Mouse (Mus musculus) neural tube, embryonic 15.5 days (tissue): ENCODE measurements at regions not wholly inside any gene's neighbourhood (a gene's known extent, or its start where the extent isn't known, plus 50 kb on each side); places are given as distances from the start of the nearest gene placed in this dataset.

Experiments used
- ATAC-seq: fragments of 200-750 bp; cut with Nextera tagmentation; 2 replicates; pipeline ENCODE4 v1.8.0; 2017; ENCODE audit warnings: mild to moderate bottlenecking, moderate TSS enrichment, moderate library complexity; ENCODE audit not compliant: low FRiP score
- H3K27ac ChIP-seq: fragments of 300-500 bp; sonication (generic); replicated peaks from 2 replicates; pipeline ENCODE4 v1.5.1; 2015; ENCODE audit warnings: mild to moderate bottlenecking, inconsistent platforms
- H3K27me3 ChIP-seq: fragments of 300-500 bp; sonication (generic); replicated peaks from 2 replicates; pipeline ENCODE4 v1.6.1; 2015; ENCODE audit warnings: inconsistent platforms
- H3K36me3 ChIP-seq: fragments of 300-500 bp; sonication (generic); 2 replicates; pipeline ENCODE4 v1.6.1; 2015; ENCODE audit warnings: inconsistent platforms
- H3K4me1 ChIP-seq: fragments of 300-500 bp; sonication (generic); 2 replicates; pipeline ENCODE4 v1.6.1; 2015; ENCODE audit warnings: inconsistent platforms
- H3K4me2 ChIP-seq: fragments of 300-500 bp; sonication (generic); 2 replicates; pipeline ENCODE4 v1.6.1; 2015; ENCODE audit warnings: inconsistent platforms, mild to moderate bottlenecking, moderate library complexity
- H3K4me3 ChIP-seq: fragments of 300-500 bp; sonication (generic); replicated peaks from 2 replicates; pipeline ENCODE4 v1.5.1; 2015; ENCODE audit warnings: mild to moderate bottlenecking, inconsistent platforms
- H3K9ac ChIP-seq: fragments of 300-500 bp; sonication (generic); replicated peaks from 2 replicates; pipeline ENCODE4 v1.6.1; 2015; ENCODE audit warnings: mild to moderate bottlenecking, inconsistent platforms
- H3K9me3 ChIP-seq: fragments of 300-500 bp; sonication (generic); replicated peaks from 2 replicates; pipeline ENCODE4 v1.6.1; 2016; ENCODE audit warnings: inconsistent platforms
- WGBS: fragments of 180-500 bp; shearing (Covaris S2); methylation state at CpG from one replicate; pipeline ENCODE4 v1.1.7; 2015; ENCODE audit warnings: mixed read lengths; 5-methylcytosine and 5-hydroxymethylcytosine counted together

DNA sequence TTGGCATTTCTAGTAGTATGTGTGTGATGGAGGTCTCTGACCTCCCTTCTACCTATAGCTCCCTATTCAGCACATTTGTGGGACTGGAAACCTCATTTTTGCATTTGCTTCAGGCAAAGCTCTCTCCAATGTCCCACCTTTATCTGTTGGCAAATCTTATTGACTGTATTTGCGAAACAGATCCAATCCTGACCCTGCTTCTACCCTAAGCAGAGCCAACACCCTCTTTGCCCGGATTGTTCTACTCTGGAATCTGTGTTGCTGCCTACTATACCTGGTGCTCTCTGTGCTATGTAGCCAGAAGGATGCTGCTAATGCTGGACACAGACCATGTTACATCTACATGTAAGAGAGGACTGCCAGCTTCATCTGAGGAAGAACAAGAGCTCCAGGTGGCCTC, 133.3 kb upstream of the Irf2bp2 start:
- WGBS = 98% methylated on average over 2 of the region's 2 CpGs
- ATAC-seq = no peak
- Histone ChIP-seq H3K36me3 (no peaks in the 10 kb centered on the region), H3K9me3 (no peaks in the 10 kb centered on the region), H3K27me3 (no peaks in the 10 kb centered on the region), H3K27ac (no peak overlapping the region), H3K9ac (no peak overlapping the region), H3K4me1 (peaks cover 5% of the 10 kb centered on the region; the same call in 1 of the 2 replicates), H3K4me2 (no peak overlapping the region), H3K4me3 (no peak overlapping the region)

DNA sequence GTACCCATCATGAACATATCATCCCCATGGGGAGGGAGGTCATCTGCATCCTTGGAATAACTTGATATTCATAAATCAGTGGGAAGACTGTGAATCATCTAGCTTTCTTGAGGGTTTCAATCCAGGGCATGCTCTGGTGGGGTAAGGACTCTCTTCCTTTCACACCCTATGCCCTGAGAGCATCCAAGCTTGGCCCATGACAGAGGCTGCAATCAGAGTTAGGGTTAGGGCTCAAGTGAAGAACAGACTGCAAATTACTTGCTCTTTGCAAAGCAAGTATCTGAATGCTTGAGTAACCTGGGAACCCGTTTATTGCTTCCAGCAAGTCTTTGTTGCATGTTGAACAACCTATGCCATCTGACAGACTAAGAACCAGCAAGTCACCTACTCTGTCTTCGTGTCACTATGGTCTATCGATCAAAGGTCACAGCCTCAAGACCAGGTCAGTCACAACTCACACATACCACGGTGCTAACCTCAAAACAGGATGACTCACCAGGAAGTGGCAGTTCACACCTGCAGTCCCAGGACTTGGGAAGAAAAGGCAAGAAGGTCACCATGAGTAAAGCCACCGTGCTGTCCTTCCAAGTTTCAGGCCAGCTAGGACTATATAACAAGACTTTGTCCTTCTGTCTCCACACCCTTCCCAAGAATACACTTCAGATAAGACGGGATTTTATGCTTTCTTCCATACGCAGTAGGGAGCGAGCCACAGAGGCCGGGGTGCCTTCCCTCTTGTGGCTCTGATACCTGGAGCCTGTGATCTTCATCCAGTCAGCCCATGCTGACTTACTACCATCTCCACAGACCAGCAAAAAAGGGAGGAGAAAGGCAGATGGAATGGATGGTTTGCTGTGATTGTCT, 129.7 kb upstream of the Irf2bp2 start:
- peaks cover 10% of the 10 kb centered on the region; the same call in 1 of the 2 replicates for H3K4me1 ChIP-seq
- no peak for ATAC-seq
- no peak overlapping the region for H3K4me3 ChIP-seq
- H3K36me3 ChIP-seq = no peaks in the 10 kb centered on the region
- H3K9ac ChIP-seq = no peak overlapping the region
- no peak overlapping the region for H3K4me2 ChIP-seq
- no peaks in the 10 kb centered on the region for H3K9me3 ChIP-seq
- H3K27me3 ChIP-seq = no peaks in the 10 kb centered on the region
- WGBS = 88% methylated on average over 9 of the region's 9 CpGs
- H3K27ac ChIP-seq = no peak overlapping the region

DNA sequence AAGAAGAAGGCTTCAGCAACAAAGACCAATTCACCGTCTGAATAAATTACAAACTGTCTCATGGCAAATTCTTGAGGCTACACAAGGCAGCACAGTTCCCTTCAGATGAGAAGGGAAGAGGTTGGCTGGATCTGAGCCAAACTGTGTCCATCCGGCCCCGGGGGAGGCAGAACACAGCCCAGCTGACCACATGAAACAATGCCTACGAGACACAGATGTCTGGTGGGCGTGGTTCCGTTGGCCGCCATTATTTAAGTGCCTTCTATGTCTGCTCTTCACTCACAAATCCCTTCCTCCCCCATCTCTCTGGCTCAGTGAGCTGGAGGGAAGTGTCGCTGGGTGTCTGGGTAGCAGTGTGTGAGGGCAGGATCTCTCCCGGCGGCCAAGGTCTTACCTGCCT, 127.8 kb upstream of the Irf2bp2 start:
- Histone ChIP-seq H3K4me3 (no peak overlapping the region), H3K9ac (no peak overlapping the region), H3K9me3 (no peaks in the 10 kb centered on the region), H3K36me3 (no peaks in the 10 kb centered on the region), H3K4me2 (no peak overlapping the region), H3K27ac (peak overlapping the region; percentile 45; the same call in 1 of the 2 replicates), H3K4me1 (peaks cover 10% of the 10 kb centered on the region; the same call in 1 of the 2 replicates), H3K27me3 (no peaks in the 10 kb centered on the region)
- ATAC-seq = peak; percentile 45; the same call in 1 of the 2 replicates
- 45% methylated on average over 10 of the region's 10 CpGs for WGBS

DNA sequence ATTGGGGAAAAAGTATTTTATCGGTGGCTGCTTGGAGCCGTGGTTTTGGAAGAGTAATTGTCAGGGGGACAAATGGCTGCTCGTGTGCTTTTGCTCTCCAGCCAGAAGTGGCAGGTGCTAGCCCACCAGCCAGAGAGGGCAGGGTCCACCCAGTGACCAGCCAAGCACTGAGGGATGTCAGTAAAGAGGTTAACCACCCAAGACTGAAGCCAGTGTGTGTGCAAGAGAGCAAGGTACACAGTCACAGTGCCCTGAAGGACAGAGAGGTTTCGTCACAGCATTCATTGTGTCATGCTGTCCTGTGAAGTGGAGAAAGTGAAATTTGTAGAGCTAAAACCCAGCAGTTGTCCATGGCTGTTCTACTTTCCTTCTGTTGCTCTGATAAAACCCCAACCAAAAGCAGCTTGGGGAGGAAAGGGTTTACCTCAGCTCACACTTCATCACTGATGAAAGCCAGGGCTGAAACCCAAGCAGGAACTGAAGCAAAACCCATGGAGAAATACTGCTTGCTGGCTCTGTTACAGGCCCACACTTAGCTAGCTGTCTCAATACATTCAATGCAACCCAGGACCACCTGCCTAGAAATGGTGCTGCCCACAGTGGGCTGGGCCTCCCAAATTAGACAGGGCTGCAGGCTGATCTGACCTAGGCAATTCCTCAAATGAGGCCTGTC, 126.8 kb upstream of the Irf2bp2 start:
- 89% methylated on average over 4 of the region's 4 CpGs for WGBS
- Histone ChIP-seq H3K36me3 (no peaks in the 10 kb centered on the region), H3K27me3 (no peaks in the 10 kb centered on the region), H3K4me2 (no peak overlapping the region), H3K4me1 (peaks cover 10% of the 10 kb centered on the region; the same call in 1 of the 2 replicates), H3K9me3 (no peaks in the 10 kb centered on the region), H3K27ac (no peak overlapping the region; the same call in 1 of the 2 replicates), H3K4me3 (no peak overlapping the region), H3K9ac (no peak overlapping the region)
- ATAC-seq = no peak

DNA sequence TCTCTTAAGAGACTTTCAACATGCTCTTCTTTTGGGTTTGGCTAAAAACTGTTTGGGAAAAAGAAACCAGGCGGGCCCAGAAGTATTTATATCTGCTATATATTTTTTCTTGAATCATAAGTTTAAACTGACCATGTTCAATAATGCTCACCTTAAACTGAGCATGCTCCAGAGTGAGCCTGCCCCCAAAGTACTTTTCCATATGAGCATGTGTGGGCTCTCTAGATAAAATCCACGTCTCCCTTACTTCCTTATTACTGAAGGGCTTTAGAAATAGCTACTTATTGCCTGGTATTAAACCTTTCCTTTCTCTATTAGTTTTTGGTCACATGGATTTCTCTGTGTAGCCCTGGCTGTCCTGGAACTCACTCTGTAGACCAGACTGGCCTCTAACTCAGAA, 126.0 kb upstream of the Irf2bp2 start:
- Histone ChIP-seq H3K27me3 (no peaks in the 10 kb centered on the region), H3K9ac (no peak overlapping the region), H3K36me3 (no peaks in the 10 kb centered on the region), H3K4me2 (no peak overlapping the region), H3K27ac (no peak overlapping the region), H3K4me1 (peaks cover 10% of the 10 kb centered on the region; the same call in 1 of the 2 replicates), H3K4me3 (no peak overlapping the region), H3K9me3 (no peaks in the 10 kb centered on the region)
- no peak for ATAC-seq
- 87% methylated on average over 2 of the region's 2 CpGs for WGBS

DNA sequence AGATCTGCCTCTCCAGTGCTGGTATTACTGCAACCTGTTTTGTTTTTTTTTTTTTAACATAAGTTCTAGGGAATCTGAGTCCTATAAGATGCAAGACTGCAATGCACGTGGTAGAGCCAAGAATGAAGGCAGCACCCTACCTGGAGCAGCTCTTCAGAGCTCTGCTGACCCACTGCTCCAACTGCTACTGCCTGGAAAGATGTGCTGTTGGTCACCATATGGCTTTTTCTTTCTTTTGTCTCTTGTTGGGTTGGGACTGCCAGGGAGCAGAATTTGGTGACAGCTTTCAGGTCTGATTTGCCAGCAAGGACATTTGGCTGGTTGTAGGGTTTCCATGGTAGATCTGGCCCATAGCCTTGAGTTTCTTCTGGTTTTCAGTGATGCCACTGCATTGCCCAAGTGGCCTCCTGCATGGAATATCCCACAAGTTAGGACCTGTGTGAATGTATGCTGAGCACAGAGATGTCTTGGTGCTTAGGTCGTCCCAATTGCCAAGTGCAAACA, 123.9 kb upstream of the Irf2bp2 start:
- ATAC-seq = no peak
- H3K4me1 ChIP-seq = peaks cover 18% of the 10 kb centered on the region
- no peaks in the 10 kb centered on the region for H3K9me3 ChIP-seq
- no peaks in the 10 kb centered on the region for H3K36me3 ChIP-seq
- WGBS = 77% methylated on average over 2 of the region's 2 CpGs
- no peak overlapping the region for H3K4me3 ChIP-seq
- H3K9ac ChIP-seq = no peak overlapping the region
- H3K27me3 ChIP-seq = no peaks in the 10 kb centered on the region
- H3K4me2 ChIP-seq = no peak overlapping the region
- no peak overlapping the region for H3K27ac ChIP-seq

DNA sequence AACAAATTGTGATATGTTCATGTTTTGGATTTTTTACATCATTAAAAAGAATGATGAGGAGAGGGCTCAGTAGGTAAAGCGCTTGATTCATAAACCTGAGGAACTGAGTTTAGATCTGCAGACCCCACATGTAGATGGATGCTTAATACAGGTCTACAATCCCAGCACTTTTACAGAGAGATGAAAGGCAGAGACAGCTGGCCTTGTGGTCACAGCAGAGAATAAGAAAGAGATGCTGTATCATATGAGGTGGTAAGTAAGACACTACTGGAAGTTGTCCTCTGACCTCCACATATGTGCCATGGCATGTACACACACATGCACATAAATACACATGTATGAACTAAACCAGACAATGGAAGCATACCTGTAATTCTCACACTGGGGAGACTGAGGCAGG, 121.9 kb upstream of the Irf2bp2 start:
- Histone ChIP-seq H3K4me2 (no peak overlapping the region), H3K9ac (no peak overlapping the region), H3K36me3 (no peaks in the 10 kb centered on the region), H3K27ac (no peak overlapping the region), H3K27me3 (no peaks in the 10 kb centered on the region), H3K4me1 (peaks cover 11% of the 10 kb centered on the region), H3K4me3 (no peak overlapping the region), H3K9me3 (no peaks in the 10 kb centered on the region)
- WGBS = 98% methylated on average over 1 of the region's 1 CpGs
- ATAC-seq = no peak

DNA sequence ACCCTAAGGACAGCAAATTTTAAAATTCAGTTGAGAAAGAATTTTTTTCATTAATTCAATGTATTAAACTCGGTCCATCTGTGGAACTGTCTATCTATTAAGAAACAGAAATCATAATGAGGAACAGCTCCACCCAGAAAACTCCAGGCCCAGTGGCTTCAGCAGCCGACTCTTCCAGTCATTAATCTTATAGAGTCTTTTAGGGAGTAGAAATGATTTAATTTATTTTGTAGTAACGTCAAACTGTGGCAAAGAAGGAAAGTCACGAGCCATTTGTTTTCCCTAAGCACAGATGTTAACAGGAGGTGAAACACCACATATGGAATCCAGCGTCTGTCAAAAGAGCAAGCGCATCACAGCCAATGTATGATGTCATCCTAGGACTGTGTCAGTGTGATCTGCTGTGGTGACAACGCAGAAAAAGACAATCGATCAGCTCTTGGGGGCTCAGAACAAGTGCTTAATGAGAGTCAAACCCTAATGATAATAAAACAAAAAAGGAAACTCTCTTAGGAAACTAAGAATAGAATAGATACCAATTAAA, 119.9 kb upstream of the Irf2bp2 start:
- WGBS = 42% methylated on average over 8 of the region's 8 CpGs
- H3K9ac ChIP-seq = no peak overlapping the region

DNA sequence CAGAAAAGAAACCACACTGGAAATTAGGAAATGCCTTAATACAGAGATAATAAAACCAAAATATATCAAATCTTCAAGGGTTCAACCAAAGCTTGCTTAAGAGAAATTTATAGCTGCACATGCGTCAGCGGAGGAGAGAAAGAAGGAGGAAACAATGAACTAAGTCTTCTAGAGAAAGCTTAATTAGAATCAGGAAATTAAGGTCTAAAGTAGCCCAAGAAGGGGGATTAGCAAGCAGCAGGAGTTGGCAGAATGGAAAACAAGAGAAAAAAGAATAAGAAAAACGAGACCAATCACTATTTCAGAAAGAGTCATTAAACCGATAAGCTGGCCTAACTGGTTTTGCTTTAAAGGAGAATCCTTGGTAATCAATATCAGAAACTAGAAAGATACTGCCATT, 119.4 kb upstream of the Irf2bp2 start:
- Histone ChIP-seq H3K4me1 (peaks cover 14% of the 10 kb centered on the region), H3K27me3 (no peaks in the 10 kb centered on the region), H3K9me3 (no peaks in the 10 kb centered on the region), H3K27ac (peak overlapping the region; percentile 73), H3K9ac (no peak overlapping the region), H3K36me3 (no peaks in the 10 kb centered on the region), H3K4me3 (no peak overlapping the region), H3K4me2 (no peak overlapping the region)
- ATAC-seq = no peak
- WGBS = 25% methylated on average over 4 of the region's 4 CpGs

More for the DNA sequence above, 119.9 kb upstream of the Irf2bp2 start:
- H3K36me3 ChIP-seq = no peaks in the 10 kb centered on the region
- H3K27me3 ChIP-seq = no peaks in the 10 kb centered on the region
- H3K4me3 ChIP-seq = no peak overlapping the region
- ATAC-seq = no peak
- H3K4me1 ChIP-seq = peaks cover 14% of the 10 kb centered on the region
- H3K9me3 ChIP-seq = no peaks in the 10 kb centered on the region
- no peak overlapping the region for H3K4me2 ChIP-seq
- no peak overlapping the region for H3K27ac ChIP-seq

DNA sequence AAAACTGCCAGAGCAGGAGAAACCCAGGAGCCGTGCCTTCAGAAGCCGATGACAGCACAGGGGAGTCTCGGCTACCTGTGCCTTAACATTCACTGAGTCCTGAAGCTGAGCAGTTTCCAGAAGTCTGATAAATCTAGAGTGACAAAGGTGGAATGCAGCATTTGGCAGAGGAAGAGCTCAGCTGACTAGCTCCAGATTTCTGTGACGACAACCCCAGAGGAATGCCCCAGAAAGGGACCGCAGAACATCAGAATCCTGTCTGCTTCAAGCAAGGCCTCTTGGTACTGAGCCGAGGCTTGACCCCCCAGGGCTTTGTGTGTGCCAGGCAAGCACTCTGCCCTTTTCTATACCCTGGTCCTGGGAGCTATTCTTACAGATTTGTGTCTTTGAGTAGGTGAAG, 119.0 kb upstream of the Irf2bp2 start:
- H3K36me3 ChIP-seq = no peaks in the 10 kb centered on the region
- peaks cover 14% of the 10 kb centered on the region for H3K4me1 ChIP-seq
- H3K27ac ChIP-seq = peak overlapping the region; percentile 73
- H3K4me2 ChIP-seq = no peak overlapping the region
- H3K27me3 ChIP-seq = no peaks in the 10 kb centered on the region
- H3K4me3 ChIP-seq = no peak overlapping the region
- no peaks in the 10 kb centered on the region for H3K9me3 ChIP-seq
- WGBS = 58% methylated on average over 6 of the region's 6 CpGs
- H3K9ac ChIP-seq = no peak overlapping the region
- no peak for ATAC-seq

DNA sequence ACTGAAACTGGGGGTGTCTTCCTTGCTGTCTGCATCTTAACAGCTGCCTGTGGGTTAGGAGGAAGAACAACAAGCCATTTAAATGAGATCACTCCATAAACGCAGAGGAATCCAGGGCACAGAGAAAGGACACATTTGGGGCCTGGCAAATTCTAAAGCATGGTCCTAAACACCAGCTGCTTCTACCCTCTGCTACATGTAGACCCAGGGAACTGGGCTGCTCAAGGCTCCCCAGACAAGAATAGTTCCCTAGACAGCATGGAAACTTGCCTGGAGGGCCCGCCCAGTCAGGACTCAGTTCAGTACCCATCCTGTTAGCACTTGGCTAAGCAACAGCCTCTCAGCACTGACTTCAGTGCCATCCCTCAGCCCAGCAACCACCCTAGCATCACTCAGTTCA, 115.2 kb upstream of the Irf2bp2 start:
- Histone ChIP-seq H3K4me2 (no peak overlapping the region), H3K4me1 (peaks cover 14% of the 10 kb centered on the region), H3K36me3 (no peaks in the 10 kb centered on the region), H3K9ac (no peak overlapping the region), H3K4me3 (no peak overlapping the region), H3K9me3 (no peaks in the 10 kb centered on the region), H3K27ac (no peak overlapping the region), H3K27me3 (no peaks in the 10 kb centered on the region)
- no peak for ATAC-seq
- WGBS = 64% methylated on average over 2 of the region's 2 CpGs
